Mouse (Mus musculus) frontal cortex, postnatal 14 days (tissue): ENCODE results near the gene Gprc5d.

Experiments
- DNase-seq, 2 experiments: peaks; one replicate each; pipeline ENCODE4 v3.0.0; 2022; ENCODE audit warnings: low spot score in 2 of 2

Gene Gprc5d

DNA sequence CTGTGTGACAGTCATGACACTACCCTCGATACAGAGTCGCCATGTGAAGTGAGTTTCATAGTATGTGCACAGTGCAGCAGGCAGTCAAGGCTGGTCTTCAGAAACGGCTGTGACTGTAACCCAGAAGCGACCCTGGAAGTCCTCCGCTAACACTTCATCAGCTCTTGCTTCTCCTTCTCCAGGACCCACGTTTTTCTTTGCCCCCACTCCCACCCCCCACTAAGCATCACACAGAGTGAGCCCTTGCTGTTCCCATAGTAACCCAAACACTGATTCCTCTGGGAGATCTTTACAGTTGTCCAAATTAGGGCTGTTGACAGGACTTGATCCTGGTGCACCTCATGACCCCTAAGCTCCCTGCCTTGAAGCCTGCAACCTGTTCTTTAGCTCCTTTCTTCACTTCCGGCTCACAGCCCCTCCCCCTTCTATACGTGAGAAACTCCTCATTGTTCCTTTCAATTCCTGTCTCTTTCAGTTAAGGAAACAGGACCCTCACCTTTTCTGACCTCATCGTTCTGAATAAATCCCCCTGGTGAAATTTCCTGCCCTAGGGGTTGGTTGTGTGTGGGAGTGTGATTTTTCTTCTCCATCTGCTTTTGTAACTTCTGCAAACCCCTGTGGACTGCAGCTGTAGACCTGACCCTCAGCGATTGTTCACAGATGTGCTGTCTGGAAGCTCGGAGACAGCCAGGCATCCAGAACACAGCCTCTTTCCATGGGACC lies 18.5 kb upstream of the Gprc5d start:
- no peak for DNase-seq

- no peak for DNase-seq
Measured at GRCm38 (mm10) chr6:135135735-135136134, 17.7 kb upstream of the Gprc5d start.

DNA sequence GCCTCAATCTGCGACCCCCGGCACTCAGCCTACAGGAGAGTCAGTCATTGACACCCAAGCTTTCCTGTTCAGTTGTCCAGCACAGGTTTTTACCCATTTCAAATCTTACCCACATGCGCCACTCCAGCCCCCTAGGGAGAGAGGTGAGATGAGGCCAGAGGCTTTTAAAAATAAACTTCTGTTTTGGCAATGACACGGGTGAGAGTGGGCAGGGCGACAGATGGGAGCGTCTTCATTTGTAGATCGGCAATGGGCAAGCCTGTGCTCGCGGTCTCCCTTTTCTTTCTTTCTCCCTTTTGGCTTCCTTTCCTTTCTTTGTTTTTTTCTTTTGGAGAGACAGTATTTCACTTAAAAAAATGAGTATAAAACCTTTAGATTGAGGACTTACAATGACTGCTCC lies 15.4 kb upstream of the Gprc5d start:
- no peak for DNase-seq

DNA sequence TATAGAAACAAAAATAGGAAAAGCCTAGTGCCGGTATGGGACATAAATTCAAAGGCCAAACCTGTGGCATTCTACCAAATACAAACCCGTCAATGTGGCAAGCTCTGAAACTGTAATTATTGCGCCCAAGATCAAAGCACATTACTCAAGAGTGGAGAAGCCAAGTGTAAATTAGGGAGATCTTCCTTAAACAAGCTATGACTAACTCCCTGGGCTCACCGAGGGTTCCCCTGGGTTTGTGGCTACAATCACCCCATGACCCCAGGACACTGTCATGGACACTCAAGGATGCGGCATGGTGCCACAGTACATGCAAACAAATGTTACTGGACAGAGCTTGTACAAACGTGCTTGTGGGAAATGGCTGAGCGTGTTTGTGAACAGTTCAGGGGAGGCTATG lies 15.0 kb upstream of the Gprc5d start:
- no peak for DNase-seq

- no peak for DNase-seq
Measured at GRCm38 (mm10) chr6:135124755-135125380, 6.8 kb upstream of the Gprc5d start.

GRCm38 (mm10) chr6:135116479-135116878 lies 1.6 kb downstream of the Gprc5d start:
- DNase-seq, result no peak

DNA sequence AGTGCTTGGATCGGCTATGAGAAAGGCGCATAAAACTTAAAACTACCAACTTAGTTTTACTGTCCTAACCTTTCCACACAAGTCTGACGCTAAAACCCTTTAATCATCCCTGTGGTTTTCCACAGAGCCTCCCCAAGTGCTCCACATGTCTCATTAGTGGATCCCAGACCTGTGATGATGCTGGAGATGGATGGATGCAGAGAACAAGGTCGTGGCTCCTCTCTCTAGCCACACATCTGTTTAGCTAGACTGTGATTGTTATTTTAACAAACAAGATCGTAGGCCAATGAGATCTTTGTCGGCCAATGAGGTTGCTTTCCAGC lies 5.0 kb downstream of the Gprc5d start:
- DNase-seq, result no peak

GRCm38 (mm10) chr6:135112411-135113113 lies 5.5 kb downstream of the Gprc5d start:
- no peak for DNase-seq

DNA sequence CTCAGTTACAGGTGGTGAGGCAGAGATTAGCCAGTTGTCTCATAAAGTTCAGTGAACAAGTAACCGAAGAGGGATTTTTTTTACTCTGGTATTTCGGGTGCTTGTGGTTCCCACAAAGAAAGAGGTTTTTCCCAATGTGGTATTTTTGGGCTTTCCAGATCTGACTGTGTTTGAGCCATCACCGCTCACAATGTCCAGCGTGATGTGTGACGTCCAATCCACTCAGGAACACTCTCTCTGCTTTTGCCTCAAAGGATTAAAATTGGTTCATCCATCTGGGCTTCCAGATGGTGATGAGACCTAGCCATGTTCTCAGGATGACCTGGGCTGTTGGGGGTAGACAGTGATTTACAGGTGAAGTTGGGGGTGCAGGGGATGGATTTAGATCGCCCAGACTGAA lies 11.1 kb downstream of the Gprc5d start:
- no peak for DNase-seq

DNA sequence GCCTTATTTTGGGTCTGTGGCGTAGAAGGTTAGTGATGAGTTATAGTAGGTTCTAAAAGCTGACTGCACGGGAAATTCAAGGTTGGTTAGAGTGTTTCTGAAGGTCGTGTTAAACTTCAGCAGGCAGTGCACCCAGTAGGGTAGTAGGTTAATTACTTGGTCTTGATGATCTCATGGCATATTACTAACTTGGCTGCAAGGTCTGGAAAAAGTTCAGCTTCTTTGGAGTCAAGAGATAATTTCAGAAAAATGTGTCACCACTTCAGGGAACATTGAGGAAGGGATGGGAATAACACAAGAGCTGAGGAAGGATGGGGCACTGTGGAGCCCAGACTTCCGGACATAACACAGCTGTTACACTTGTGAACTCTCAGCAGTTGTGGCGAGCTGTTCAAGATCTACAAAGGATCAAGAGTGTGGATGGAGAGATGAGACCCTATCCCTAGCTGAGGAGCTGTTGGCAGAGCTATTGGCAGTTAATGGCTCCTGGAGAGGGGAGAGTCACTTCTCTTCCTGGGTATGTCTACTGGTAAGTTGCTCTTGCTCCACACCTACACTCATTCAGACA lies 15.3 kb downstream of the Gprc5d start:
- DNase-seq, result no peak

- DNase-seq, result no peak
Measured at GRCm38 (mm10) chr6:135100787-135101472, 17.2 kb downstream of the Gprc5d start.

DNA sequence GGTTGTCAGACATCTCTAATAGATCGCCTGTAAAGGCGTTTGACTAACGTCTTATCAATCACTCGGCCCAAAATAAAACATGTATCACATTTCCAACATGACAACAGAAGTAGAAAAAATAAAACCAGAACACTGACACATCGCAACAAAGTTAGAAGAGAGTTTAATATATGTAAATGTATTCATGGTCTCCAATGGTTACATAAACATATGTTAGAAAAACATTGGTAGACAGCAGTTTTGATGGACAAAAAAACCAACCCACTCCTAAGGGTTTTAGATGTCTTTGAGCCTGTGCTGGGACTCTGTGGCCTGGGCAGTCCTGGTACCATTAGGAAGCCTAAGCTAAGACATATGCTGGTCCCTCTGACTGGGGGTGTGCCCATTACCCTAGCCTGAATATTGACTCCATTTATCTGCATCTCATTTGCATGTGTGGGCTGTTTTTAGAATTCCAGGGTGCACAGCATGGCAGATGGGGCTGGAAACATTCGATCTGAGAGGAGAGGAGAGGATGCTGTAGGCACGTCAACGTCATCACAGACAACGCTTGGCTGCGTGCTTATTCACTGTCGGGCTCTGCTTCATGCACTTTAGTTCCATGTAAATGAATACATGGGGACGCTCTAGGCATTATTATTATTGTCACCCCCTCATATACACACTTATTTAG lies 25.1 kb downstream of the Gprc5d start:
- DNase-seq, result peak; percentile 40 to 46

DNA sequence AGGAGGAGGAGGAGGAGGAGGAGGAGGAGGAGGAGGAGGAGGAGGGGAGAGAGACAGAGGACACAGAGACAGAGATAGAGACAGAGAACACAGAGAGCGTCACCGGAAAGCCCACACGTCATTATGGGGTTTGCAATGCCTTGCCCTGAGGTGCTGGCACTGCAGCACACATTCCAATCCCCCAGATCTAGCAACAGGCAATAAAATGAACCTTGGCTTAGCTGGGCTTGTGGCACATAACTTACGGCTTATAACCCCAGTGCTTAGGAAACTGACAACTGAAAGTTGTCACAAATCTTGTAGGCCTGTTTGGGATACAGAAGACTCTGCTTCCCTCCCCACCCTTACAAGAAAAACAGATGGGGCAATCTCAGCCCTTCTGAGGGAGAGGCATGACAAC lies 27.4 kb downstream of the Gprc5d start:
- DNase-seq, result no peak

DNA sequence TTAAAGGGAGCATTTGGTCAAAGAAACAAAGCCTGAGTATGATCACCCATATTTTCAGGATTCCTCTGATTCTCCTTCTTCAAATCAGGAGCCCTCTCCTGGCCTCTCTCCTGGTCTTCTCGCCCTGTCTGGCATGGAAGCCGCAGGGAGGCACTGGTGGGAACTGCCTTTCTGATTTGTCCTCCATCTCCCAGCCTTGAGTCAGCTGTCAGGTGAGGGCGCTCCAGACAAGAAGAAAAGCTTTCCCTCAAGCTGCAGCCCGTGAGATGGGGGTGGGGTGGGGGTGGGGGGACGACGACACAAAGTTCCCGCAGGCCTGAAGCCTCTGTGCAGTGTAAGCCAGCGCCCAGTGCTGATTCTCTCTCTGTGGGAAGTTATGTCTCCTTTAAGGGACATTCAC lies 28.3 kb downstream of the Gprc5d start:
- DNase-seq, result peak in 1 of 2 experiments; percentile 37

- DNase-seq, result peak; percentile 74 to 84
Measured at GRCm38 (mm10) chr6:135087721-135088451, 30.2 kb downstream of the Gprc5d start.

DNA sequence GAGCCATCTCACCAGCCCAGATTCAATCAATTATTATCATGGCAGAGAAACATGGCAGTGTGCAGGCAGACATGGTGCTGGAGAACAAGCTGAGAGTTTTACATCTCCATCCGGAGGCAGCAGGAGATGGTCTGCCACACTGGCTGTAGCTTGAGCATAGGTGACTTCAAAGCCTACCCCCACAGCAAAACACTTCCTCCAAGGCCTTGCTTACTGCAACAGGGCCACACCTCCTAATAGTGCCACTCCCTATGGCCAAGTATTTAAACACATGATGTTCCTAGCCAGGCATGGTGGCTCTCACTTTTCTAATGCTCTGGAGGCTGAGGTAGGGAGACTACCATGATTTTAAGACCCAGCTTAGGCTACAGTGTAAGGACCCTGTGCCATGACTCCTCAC lies 32.4 kb downstream of the Gprc5d start:
- no peak for DNase-seq

GRCm38 (mm10) chr6:135083991-135084502 lies 34.0 kb downstream of the Gprc5d start:
- DNase-seq, result no peak

DNA sequence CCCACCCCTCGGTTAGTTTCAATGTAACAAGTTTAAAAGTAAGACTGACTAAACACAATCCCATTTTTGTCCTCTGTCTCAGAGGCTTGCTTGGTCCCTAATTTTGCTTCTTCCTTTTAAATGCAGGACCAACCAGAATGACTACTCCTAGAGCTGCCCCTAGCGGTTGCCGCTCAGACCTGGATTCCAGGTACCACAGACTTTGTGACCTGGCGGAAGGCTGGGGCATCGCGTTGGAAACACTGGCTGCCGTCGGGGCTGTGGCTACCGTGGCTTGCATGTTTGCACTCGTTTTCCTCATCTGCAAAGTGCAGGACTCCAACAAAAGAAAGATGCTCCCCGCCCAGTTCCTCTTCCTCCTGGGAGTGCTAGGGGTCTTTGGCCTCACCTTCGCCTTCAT lies 39.7 kb downstream of the Gprc5d start:
- no peak for DNase-seq

- DNase-seq, result no peak
Measured at GRCm38 (mm10) chr6:135076202-135076601, 41.9 kb downstream of the Gprc5d start.

GRCm38 (mm10) chr6:135074405-135074947 lies 43.6 kb downstream of the Gprc5d start:
- no peak for DNase-seq
